Mouse (Mus musculus): ENCODE measurements around the gene Scly.

DNA sequence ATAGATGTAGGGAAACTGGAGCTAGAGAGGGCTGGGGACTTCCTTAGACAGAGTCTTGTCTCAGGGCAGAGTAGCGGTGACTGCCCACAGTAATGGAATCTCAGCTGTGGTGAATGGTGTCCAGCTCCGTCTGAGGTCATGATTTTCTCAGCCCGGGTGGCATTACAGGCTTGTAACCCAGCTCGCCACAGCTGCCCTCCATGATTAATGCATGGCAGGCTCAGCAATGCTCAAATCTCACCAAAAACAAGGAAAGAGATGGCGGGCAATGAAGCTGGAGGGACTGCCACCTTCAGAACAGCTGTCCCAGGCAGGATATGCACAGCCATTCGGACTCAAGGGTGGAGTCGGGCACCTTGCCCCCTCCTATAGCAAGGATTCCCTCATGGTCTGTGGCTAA, 39.2 kb downstream of the Scly start:
- no peak for TF ChIP-seq GATA1 (IDR thresholded peaks at IDR 0.05; ENCODE audit: borderline replicate concordance, low read length)
- TF ChIP-seq FLI1 (IDR thresholded peaks at IDR 0.05; ENCODE audit: low read length): no peak

All from megakaryocyte, embryonic 14.5 days (primary cell).